ENCODE assay signal across 22 mouse cellular contexts in the genomic region with DNA sequence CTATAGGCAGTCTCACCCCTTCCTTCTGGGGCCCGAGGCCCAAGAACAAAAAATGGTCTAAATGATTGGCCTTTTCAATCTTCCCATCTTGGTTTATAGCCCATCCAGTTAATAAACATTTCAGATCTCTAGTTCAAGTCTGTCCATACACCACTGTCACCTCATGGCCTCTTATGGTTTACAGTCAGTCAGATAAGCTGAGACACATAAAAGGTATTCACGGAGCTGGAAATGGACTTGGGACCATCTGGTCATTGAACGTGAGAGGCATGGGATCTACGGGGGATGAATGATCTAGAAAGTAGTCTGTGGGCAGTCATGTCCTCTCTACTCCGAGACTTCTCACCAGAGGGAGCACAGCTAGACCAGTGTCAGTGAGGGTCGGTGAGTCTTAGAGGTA.
DNase-seq lines count a peak whose midpoint lies in the region; ATAC-seq and TF ChIP-seq lines count a peak whose summit lies in the region.
"Had no signal": no experiment of that assay in that cellular context is flagged by ENCODE, and none has a peak within 500 bp of the region (broad histone marks: within the 10 kb centered on the region; RNA-seq: fewer than 3 reads in every experiment).

No protein-coding gene starts in this region.

- 0 out of 2 replicates have a peak, but pooled peaks have one; percentile 1 for TF ChIP-seq CTCF in intestine, postnatal 0 days (IDR thresholded peaks at IDR 0.05; ENCODE audit: low read depth)

- H3K9me3 ChIP-seq in intestine, embryonic 15.5 days: no peaks in the 10 kb centered on the region
- no peaks in the 10 kb centered on the region for H3K9me3 ChIP-seq in intestine, embryonic 16.5 days (ENCODE audit: control insufficient read depth, low read length)
- H3K9me3 ChIP-seq in intestine, postnatal 0 days (ENCODE audit: control insufficient read depth): no peaks in the 10 kb centered on the region
- H3K9me3 ChIP-seq in forebrain, embryonic 13.5 days (replicated peaks): no peaks in the 10 kb centered on the region
- H3K9me3 ChIP-seq: G1E had no signal

- H3K27ac ChIP-seq in intestine, embryonic 15.5 days: no peak overlapping the region
- H3K27ac ChIP-seq in intestine, embryonic 16.5 days (ENCODE audit: low read length): no peak overlapping the region
- H3K27ac ChIP-seq in intestine, postnatal 0 days (ENCODE audit: low read depth, low read length): 0 out of 2 replicates have a peak overlapping the region, but pooled peaks have one; percentile 17
- no peak overlapping the region for H3K27ac ChIP-seq in forebrain, embryonic 13.5 days

- peak; percentile 50 for ATAC-seq in intestine, embryonic 15.5 days
- ATAC-seq in intestine, embryonic 16.5 days: peak; percentile 71
- ATAC-seq in intestine, postnatal 0 days: peak; percentile 65
- no peak for ATAC-seq in forebrain, embryonic 13.5 days
- ATAC-seq: activated CD4-positive, CD25-positive, alpha-beta regulatory T cell, adult 4 months; CD4-positive, CD25-positive, alpha-beta regulatory T cell, adult 4 months; Patski had no signal

- H3K4me3 ChIP-seq in intestine, embryonic 15.5 days (replicated peaks): no peak overlapping the region
- H3K4me3 ChIP-seq in intestine, embryonic 16.5 days (ENCODE audit: low read length): no peak overlapping the region
- H3K4me3 ChIP-seq in intestine, postnatal 0 days (ENCODE audit: low read depth, low read length): no peak overlapping the region
- H3K4me3 ChIP-seq in forebrain, embryonic 13.5 days: no peak overlapping the region

- DNase-seq in Muller cell, postnatal 12 days (ENCODE audit: inconsistent ontology term): no peak
- no peak for DNase-seq in left cerebral cortex, adult 8-10 months (ENCODE audit: low spot score in 2 of 2)
- DNase-seq: adrenal gland, adult 2 months; adrenal gland, adult 8-10 months; adrenal gland, postnatal 10 days; adrenal gland, postnatal 14 days; adrenal gland, postnatal 25 days; adrenal gland, postnatal 36 days; B cell, adult 2 months; cerebellum, adult 11 months; cerebellum, adult 11-12 months; cerebellum, adult 18-20 months; cerebellum, adult 2 months had no signal

- 77% methylated on average over 6 of the region's 6 CpGs for WGBS in intestine, embryonic 15.5 days
- 76% methylated on average over 6 of the region's 6 CpGs for WGBS in intestine, embryonic 16.5 days
- WGBS in intestine, postnatal 0 days: 57% methylated on average over 6 of the region's 6 CpGs
- 93% methylated on average over 6 of the region's 6 CpGs for WGBS in forebrain, embryonic 13.5 days

- no peak overlapping the region for H3K4me2 ChIP-seq in intestine, embryonic 15.5 days (replicated peaks)
- no peak overlapping the region for H3K4me2 ChIP-seq in intestine, embryonic 16.5 days (ENCODE audit: low read depth, low read length)
- no peak overlapping the region for H3K4me2 ChIP-seq in intestine, postnatal 0 days (replicated peaks; ENCODE audit: low read depth)
- H3K4me2 ChIP-seq in forebrain, embryonic 13.5 days: no peak overlapping the region

- H3K36me3 ChIP-seq in intestine, embryonic 15.5 days: no peaks in the 10 kb centered on the region
- no peaks in the 10 kb centered on the region for H3K36me3 ChIP-seq in intestine, embryonic 16.5 days (ENCODE audit: control insufficient read depth, insufficient read depth, low read length)
- no peaks in the 10 kb centered on the region for H3K36me3 ChIP-seq in intestine, postnatal 0 days (ENCODE audit: control insufficient read depth, insufficient read depth)
- no peaks in the 10 kb centered on the region for H3K36me3 ChIP-seq in forebrain, embryonic 13.5 days (ENCODE audit: poor library complexity, severe bottlenecking)
- H3K36me3 ChIP-seq: G1E had no signal

- no peaks in the 10 kb centered on the region for H3K27me3 ChIP-seq in intestine, embryonic 15.5 days (replicated peaks)
- H3K27me3 ChIP-seq in intestine, embryonic 16.5 days (replicated peaks; ENCODE audit: control insufficient read depth, insufficient read depth, low read length): no peaks in the 10 kb centered on the region
- no peaks in the 10 kb centered on the region for H3K27me3 ChIP-seq in intestine, postnatal 0 days (replicated peaks; ENCODE audit: control insufficient read depth, insufficient read depth, low read length)
- H3K27me3 ChIP-seq in forebrain, embryonic 13.5 days: no peaks in the 10 kb centered on the region
- H3K27me3 ChIP-seq: CH12.LX, Patski had no signal

- H3K9ac ChIP-seq in intestine, embryonic 15.5 days: no peak overlapping the region
- H3K9ac ChIP-seq in intestine, embryonic 16.5 days (ENCODE audit: low read depth, low read length): no peak overlapping the region
- H3K9ac ChIP-seq in intestine, postnatal 0 days (ENCODE audit: low read depth, low read length): no peak overlapping the region
- H3K9ac ChIP-seq in forebrain, embryonic 13.5 days: no peak overlapping the region

- H3K4me1 ChIP-seq in intestine, embryonic 15.5 days (replicated peaks): no peaks in the 10 kb centered on the region
- H3K4me1 ChIP-seq in intestine, embryonic 16.5 days (ENCODE audit: control insufficient read depth, insufficient read depth, low read length): no peaks in the 10 kb centered on the region; the same call in 1 of the 2 replicates
- H3K4me1 ChIP-seq in intestine, postnatal 0 days (replicated peaks; ENCODE audit: control insufficient read depth, insufficient read depth, low read length): no peaks in the 10 kb centered on the region
- H3K4me1 ChIP-seq in forebrain, embryonic 13.5 days: no peaks in the 10 kb centered on the region
